Mouse (Mus musculus): Measurements from ENCODE around the gene Heph.

The Heph gene

GRCm38 (mm10) chrX:96455149-96455548 is at the start of gene Heph:
Heph (plus strand) TSS chrX:96455359.
- DNase-seq (ENCODE audit: low read depth, low spot score) = no peak

GRCm38 (mm10) chrX:96415351-96415750 is 39.8 kb upstream of the Heph start:
- peak; percentile 41 for DNase-seq (ENCODE audit: low read depth, low spot score)

DNA sequence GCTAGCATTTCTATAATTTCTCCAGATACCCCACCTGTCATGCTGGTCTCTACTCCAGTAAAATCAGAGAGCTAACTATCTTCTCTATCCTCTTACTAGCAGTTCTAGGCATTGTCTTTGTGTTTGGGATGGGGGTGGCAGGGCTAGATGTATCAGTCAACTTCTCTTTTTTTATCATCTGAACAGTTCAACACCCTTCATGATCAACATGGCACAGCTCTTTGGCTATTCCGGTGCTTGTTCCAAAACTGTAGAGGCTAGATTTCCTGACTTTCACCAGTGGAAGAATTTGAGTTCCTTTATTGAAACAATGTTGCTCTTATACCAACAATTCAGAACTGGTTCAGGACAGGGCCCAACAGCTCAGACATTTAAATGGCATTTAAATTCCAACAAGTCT is 38.2 kb upstream of the Heph start:
- DNase-seq (ENCODE audit: low read depth, low spot score) = no peak

GRCm38 (mm10) chrX:96417733-96418132 is 37.4 kb upstream of the Heph start:
- DNase-seq (ENCODE audit: low read depth, low spot score) = no peak

DNA sequence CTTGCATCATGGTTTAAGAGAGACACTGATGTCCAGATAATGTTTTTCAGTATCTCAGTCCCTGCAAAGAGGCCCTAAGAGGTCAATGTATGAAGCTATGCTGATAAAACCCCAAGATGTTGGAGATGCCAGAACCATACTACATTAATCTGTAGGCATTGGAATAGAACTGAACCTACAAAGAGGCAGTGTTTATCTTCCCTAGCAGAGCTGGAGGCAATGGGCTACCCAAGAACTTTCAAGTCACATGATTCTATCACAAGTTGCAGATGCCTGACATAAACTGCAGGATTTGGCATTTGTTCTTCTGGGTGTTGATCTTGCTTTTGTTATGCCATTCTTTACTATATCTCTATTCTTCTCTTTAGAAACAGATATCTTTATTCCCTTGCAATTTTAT is 35.8 kb upstream of the Heph start:
- no peak for DNase-seq (ENCODE audit: low read depth, low spot score)

GRCm38 (mm10) chrX:96456201-96456963 is 1.2 kb downstream of the Heph start, which contains the start of gene Hsf3:
Hsf3 (minus strand) TSS chrX:96456294.
- DNase-seq (ENCODE audit: low read depth, low spot score) = no peak

GRCm38 (mm10) chrX:96501580-96501979 is 46.4 kb downstream of the Heph start:
- no peak for DNase-seq (ENCODE audit: low read depth, low spot score)

All from ES-CJ7 (cell line).